Mouse (Mus musculus) layer of hippocampus, adult 18-20 months (tissue): Measurements from ENCODE around the gene Gm49661. TPM values are rescaled to one million over a fixed set of nuclear protein-coding genes. Genes with fewer than 3 reads are reported as not detected.

ENCODE experiments used
- DNase-seq, 2 experiments: peaks; one replicate each; pipeline ENCODE4 v3.0.0; 2022; ENCODE audit warnings: low spot score in 2 of 2
- total RNA-seq, 2 experiments: library from RNA; stranded (reverse); gene quantifications; 2 replicates each; pipeline ENCODE4 v1.2.3; 2021

The Gm49661 gene
- total RNA-seq, 2 experiments from 2014 or later = not detected

GRCm38 (mm10) chr8:84984294-84985048 is 15.2 kb upstream of the Gm49661 start:
- no peak for DNase-seq

- no peak for DNase-seq
These were observed 13.3 kb upstream of the Gm49661 start for GRCm38 (mm10) chr8:84982499-84983011.

DNA sequence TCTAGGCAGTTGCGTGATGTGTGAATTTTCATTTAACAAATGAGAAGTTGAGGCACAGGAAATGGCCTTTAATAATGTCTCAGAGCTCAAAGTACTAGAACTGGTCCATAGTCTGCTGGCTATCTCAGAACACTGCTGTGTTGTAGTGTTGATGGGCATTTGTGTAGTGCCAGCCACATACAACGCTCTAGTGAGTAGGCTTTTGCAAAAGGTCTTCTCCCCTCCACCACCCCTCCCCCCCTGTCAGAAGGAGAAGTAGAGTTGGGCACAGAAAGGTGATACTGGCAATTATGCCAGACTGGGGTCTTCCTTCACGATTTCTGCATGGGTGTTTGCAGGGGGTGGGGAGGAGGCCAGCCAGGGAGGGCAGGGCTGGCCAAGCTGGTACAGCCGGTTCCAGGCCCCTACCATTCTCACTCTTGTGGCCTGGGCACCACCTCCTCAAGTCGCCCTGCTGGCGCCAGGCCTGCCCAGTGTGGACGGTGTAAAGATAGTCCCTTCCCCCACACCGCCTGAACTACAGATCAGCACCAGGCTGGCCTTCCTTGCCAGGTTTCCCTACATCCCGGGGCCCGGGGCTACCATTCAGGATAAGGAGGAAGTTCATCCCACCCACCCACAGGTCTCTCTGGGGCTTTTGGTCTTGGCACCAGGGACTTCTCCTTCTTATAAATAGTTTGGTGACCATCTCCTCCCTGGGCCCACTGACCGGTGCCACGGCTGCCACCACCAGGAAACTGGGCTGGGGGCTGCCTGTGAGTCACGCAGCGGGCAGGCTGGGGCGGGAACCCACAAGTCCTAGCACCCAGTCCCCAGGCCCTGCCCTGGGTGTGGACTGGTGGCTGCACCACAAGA is 12.6 kb upstream of the Gm49661 start:
- no peak for DNase-seq

GRCm38 (mm10) chr8:84980622-84981358 is 11.6 kb upstream of the Gm49661 start:
- DNase-seq = no peak

GRCm38 (mm10) chr8:84979599-84980421 is 10.6 kb upstream of the Gm49661 start:
- peak; percentile 94 to 96 for DNase-seq

- peak; percentile 96 to 97 for DNase-seq
These were observed 9.2 kb upstream of the Gm49661 start, which contains the start of gene Junb for GRCm38 (mm10) chr8:84978248-84978940. Gene Junb, minus strand, starts transcription at chr8:84978718.

DNA sequence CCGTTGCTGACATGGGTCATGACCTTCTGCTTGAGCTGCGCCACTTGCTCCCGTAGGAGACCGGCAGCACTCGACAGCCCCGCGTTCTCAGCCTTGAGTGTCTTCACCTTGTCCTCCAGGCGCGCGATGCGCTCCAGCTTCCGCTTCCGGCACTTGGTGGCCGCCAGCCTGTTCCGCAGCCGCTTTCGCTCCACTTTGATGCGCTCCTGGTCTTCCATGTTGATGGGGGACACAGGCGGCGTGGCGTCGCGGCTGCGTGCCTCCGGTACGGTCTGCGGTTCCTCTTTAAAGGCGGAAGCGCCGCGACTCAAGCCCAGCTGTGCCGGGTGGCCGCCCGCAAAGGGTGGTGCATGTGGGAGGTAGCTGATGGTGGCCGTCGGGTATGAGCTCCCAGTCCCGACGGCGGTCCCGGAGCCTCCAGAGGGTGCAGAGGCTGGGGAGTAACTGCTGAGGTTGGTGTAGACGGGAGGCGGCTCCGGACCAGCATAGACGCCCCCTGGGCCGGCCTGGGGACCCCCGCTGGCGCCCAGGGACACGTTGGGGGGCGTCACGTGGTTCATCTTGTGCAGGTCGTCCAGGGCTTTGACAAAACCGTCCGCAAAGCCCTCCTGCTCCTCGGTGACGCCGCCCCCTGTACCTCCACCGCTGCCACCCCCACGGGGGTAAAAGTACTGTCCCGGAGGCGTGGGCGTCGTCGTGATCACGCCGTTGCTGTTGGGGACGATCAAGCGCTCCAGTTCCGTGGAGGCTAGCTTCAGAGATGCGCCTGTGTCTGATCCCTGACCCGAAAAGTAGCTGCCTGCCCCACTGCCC is 8.4 kb upstream of the Gm49661 start:
- peak; percentile 51 to 74 for DNase-seq

GRCm38 (mm10) chr8:84976763-84977434 is 7.7 kb upstream of the Gm49661 start:
- DNase-seq = no peak

DNA sequence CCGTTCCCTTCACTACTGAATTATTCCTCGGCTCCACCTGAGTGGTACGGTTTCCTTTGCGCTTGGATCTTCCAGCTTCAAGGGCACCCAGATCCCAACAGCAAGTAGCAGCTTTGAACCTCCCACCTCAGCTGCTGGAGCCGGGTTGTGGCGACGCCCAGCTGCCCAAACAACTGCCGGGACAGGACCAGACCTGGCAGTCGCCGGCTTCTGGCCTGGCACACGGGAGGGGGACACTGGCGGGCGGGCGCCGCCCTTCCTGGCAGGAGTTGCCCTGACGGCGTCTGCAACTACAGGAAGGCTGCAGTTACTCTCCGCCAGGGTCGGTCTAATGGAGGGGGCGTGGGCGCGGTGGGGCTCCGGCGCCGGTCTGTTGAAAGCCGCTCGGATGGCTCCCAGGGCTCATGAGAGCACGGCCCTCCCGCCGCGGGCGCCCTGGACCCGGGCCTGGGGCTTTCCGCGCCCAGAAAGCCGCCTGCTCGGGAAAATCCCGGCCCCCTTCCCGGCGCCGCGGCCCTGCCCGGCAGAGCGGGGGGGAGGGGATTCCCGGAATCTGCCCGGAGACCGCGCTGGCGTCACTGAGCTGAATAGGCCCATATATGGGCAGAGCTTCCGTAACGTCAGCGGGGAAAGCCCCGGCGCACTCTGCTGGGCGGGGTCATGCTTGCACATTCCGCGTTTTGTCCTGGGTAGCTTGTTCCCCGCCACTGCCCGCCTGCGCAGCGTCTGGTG is 7.0 kb upstream of the Gm49661 start:
- DNase-seq = peak; percentile 95 to 98

DNA sequence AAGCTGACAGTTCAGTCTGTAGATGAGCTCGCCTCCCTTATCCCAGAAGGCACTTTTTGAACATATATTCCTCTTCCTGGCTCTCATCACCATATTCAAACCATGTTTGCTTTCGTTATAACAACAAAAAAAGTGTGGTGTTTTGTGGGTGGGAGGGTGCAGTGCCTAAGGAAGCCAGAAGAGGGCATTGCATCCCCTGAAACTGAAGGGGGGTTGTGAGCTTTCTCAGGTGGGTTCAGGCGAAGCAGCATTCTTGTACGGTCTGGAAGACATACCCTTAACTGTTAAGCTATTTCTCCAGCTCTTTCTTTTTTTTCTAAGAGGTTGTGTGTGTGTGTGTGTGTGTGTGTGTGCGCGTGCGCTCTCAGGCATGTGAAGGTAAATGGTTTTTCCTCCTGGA is 6.2 kb upstream of the Gm49661 start:
- peak; percentile 58 to 73 for DNase-seq

DNA sequence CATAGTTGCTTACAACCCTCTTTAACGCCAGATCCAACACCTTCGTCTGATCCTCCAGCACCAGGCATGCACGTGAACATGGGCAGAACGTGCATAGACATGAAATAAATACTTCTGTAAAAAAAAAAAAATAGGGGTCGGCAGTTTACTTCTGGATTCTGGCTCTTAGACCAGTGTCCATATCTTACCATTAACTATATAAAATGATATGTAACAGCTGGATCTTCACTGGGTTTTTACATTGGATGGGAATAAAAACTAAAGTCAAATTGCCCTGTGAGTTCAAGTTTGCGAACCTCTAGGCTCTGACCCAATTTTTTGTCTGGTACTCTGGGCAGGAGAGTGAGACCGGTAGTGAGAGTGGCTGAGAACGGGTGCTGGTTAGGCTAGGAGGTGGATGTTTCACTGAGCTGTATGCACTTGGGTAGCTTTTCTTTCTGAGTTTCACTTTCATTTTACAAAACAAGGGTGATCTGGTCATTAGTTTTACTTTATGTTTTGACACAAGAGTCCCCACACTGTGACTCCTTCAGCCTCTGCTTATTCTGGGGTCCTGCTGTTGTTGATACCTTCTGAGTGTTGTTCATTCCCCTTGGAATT is 5.4 kb upstream of the Gm49661 start:
- no peak for DNase-seq

DNA sequence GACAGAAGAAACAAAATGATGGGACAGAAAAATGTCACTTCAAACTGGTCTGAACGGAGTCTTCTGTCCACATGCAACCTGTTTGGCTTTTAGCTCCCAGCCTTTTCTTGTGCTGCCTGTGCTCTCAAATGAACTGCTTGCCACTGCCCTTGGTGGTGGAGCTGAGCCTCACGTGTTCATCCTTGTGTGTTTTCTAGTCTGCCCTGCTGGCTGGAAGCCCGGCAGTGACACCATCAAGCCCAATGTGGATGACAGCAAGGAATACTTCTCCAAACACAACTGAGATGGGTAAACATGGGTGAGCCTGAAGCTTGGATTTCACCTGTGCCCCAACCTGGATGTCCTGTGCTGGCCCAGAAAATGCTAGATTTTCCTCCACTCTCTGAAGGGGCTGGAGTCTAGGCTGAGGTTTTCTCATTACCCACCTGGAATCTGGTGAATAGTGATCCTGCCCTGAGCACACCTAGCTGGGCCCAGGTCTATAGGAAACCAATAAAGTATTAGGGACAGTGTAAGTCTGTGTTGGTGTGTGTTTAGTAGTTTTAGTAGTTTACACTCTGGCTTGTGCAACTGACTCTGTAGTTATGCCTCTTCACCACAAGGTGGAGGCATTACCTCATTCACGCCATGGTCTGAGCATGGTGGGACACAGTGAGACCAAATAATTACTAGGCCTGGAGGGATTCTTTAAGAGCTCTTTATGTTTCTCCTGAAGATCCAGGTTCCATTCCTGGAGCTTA is 4.7 kb upstream of the Gm49661 start:
- DNase-seq = peak in 1 of 2 experiments; percentile 70

DNA sequence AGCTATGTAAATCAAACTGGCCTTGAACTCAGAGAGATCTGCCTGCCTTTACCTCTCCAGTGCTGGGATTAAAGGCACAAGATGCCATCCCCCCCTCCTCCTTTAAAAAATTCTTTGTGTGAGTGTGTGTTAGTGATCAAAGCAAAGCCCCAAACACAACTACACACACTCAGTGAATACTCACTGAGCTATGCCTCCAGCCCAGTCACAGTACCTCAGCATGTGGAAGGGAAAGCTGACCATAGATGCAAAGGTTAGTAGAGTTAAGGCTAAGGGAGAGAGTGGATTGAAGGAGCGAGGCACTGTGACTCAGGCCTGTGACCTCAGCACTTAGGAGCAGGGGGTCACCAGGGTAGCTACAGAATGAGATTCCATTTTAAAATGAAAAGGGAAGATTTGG is 3.8 kb upstream of the Gm49661 start:
- DNase-seq = no peak

GRCm38 (mm10) chr8:84970913-84971312 is 1.7 kb upstream of the Gm49661 start:
- DNase-seq = no peak

DNA sequence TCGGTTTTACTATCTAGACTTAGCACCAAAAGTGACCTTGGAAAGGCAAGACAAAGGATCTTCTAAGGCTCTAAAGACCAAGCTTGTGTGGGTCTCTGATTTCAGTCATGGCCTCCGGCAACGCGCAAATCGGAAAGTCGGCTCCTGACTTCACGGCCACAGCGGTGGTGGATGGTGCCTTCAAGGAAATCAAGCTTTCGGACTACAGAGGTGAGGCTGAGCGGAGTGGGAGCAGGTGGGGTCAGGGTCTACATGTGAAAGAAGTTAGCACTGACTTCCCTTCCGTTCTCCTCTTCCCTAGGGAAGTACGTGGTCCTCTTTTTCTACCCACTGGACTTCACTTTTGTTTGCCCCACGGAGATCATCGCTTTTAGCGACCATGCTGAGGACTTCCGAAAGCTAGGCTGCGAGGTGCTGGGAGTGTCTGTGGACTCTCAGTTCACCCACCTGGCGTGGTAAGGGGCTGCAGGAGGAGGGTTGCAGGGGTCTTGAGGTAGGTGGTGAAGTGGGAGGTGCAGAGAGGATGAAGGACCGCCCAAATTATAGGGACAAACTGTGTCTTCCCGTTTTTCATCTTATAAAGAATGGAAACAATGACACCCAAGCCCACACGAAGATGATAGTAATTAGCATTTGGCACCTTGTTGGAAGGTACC is 1.0 kb upstream of the Gm49661 start:
- no peak for DNase-seq

- DNase-seq = no peak
These were observed 583 bp downstream of the Gm49661 start for GRCm38 (mm10) chr8:84968650-84969049.
